Mouse (Mus musculus) heart, adult 2 months (tissue): ENCODE results near the gene Exph5.

Source experiments
- CTCF ChIP-seq: fragments of 200-600 bp; IDR thresholded peaks from 2 replicates; pipeline ENCODE4 v1.8.1; 2022; ENCODE audit warnings: antibody characterized with exemption, mild to moderate bottlenecking, moderate library complexity
- EP300 ChIP-seq: fragments of 200-500 bp; IDR thresholded peaks from 2 replicates; pipeline ENCODE4 v1.6.1; 2011; ENCODE audit warnings: low read depth, low read length, control low read depth; ENCODE audit not compliant: insufficient read depth
- POLR2A ChIP-seq: fragments of 200-500 bp; IDR thresholded peaks from 2 replicates; pipeline ENCODE4 v1.6.1; 2011; ENCODE audit warnings: mild to moderate bottlenecking, low read depth, low read length, control low read depth; ENCODE audit not compliant: insufficient read depth

DNA sequence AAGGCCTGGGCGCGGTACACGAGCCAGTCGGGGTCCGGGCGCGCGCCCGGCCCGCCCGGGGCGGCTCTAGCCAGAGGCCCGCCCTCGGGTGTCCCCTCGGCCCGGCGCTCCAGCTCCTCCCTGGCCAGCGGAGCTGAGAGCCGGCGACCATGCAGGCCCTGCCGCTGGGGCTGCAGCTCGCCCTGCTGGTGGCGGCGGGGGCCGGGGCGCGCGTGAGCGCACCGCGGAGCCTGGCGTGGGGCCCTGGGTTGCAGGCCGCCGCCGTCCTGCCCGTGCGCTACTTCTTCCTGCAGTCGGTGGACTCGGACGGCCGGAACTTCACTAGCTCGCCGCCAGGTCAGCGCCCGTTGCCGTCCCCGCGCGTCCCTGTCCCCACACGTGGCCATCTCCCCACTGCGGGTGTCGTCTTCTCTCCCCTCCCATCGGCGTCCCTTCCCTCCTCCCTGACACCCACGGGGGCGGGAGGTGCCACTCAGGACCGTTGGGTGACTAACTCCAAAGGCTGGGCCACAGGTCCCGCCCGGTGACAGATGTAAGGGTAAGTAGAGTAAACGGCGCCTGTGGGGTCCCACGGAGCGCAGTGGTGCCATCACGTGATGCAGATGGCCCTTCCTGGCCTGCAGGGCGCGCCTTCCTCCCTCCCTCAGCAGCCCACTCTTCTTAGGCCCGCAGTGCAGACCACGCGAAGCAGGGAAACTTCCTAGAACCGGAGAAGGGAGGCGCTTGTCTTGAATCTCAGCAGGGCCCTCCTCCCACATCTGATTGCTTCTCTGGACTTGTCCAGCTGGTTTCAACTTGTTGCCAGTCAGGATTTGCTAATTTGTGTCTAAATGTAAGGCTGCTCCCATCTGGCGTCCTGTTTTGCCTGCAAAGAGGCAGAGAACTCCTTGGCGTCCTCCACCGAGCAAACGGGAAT, 82.7 kb downstream of the Exph5 start, which contains the start of gene Kdelc2:
- TF ChIP-seq CTCF (peak; percentile 25), EP300 (no peak), POLR2A (peak; percentile 76)
